Mouse (Mus musculus): Measurements from ENCODE around the gene Plcl1. TPM values are rescaled to one million over a fixed set of nuclear protein-coding genes. Genes with fewer than 3 reads are reported as not detected.
"Not testable (repeated sequence)": the region's sequence is repeated elsewhere in the genome, so short reads cannot be mapped to it uniquely, and the experiment has no call there.

The Plcl1 gene
- polyA plus RNA-seq, 2 experiments = 0.05 to 0.12 TPM

GRCm38 (mm10) chr1:55454119-55454518, 48.4 kb downstream of the Plcl1 start:
- H3K4me1 ChIP-seq (replicated peaks; ENCODE audit: control insufficient read depth in 2 of 2, insufficient read depth in 2 of 2, low read length in 1 of 2) = no peaks in the 10 kb centered on the region
- no peak overlapping the region for H3K27ac ChIP-seq
- H3K27me3 ChIP-seq (ENCODE audit: control insufficient read depth, insufficient read depth, low read length) = no peaks in the 10 kb centered on the region
- no peak overlapping the region for H3K9ac ChIP-seq (replicated peaks)
- H3K36me3 ChIP-seq (replicated peaks; ENCODE audit: control insufficient read depth, insufficient read depth, low read depth) = no peaks in the 10 kb centered on the region
- WGBS (ENCODE audit: insufficient replicate concordance) = 61% methylated on average over 5 of the region's 5 CpGs
- DNase-seq (ENCODE audit: low read depth in 3 of 3, low spot score in 3 of 3) (no peak), ATAC-seq (ENCODE audit: insufficient read depth) (no peak)
- no peaks in the 10 kb centered on the region for H3K9me3 ChIP-seq (ENCODE audit: control insufficient read depth, low read length)
- TF ChIP-seq CTCF (IDR thresholded peaks at IDR 0.05; ENCODE audit: low read depth) (no peak), EP300 (IDR thresholded peaks at IDR 0.05; ENCODE audit: low read depth) (no peak)
- no peak overlapping the region for H3K4me2 ChIP-seq (ENCODE audit: low read depth)
- H3K4me3 ChIP-seq (ENCODE audit: insufficient read depth in 1 of 2, low read depth in 2 of 2, low read length in 2 of 2) = no peak overlapping the region

- WGBS (ENCODE audit: insufficient replicate concordance) = 62% methylated on average over 5 of the region's 5 CpGs
- H3K4me1 ChIP-seq (replicated peaks; ENCODE audit: control insufficient read depth in 2 of 2, insufficient read depth in 2 of 2, low read length in 1 of 2) = no peaks in the 10 kb centered on the region
- no peak for ATAC-seq (ENCODE audit: insufficient read depth)
- H3K27ac ChIP-seq = no peak overlapping the region
- H3K27me3 ChIP-seq (ENCODE audit: control insufficient read depth, insufficient read depth, low read length) = no peaks in the 10 kb centered on the region
- no peak overlapping the region for H3K9ac ChIP-seq (replicated peaks)
- H3K9me3 ChIP-seq (ENCODE audit: control insufficient read depth, low read length) = no peaks in the 10 kb centered on the region
- TF ChIP-seq CTCF (IDR thresholded peaks at IDR 0.05; ENCODE audit: low read depth) (no peak), EP300 (IDR thresholded peaks at IDR 0.05; ENCODE audit: low read depth) (no peak)
- H3K4me2 ChIP-seq (ENCODE audit: low read depth) = no peak overlapping the region
- no peak overlapping the region for H3K4me3 ChIP-seq (ENCODE audit: insufficient read depth in 1 of 2, low read depth in 2 of 2, low read length in 2 of 2)
- DNase-seq (ENCODE audit: low read depth in 3 of 3, low spot score in 3 of 3) = no peak
- no peaks in the 10 kb centered on the region for H3K36me3 ChIP-seq (replicated peaks; ENCODE audit: control insufficient read depth, insufficient read depth, low read depth)
These were observed 56.6 kb downstream of the Plcl1 start for GRCm38 (mm10) chr1:55462301-55462700.

GRCm38 (mm10) chr1:55473756-55474155, 68.0 kb downstream of the Plcl1 start:
- H3K9me3 ChIP-seq (ENCODE audit: control insufficient read depth, low read length) = no peaks in the 10 kb centered on the region
- no peaks in the 10 kb centered on the region for H3K27me3 ChIP-seq (ENCODE audit: control insufficient read depth, insufficient read depth, low read length)
- no peaks in the 10 kb centered on the region for H3K36me3 ChIP-seq (replicated peaks; ENCODE audit: control insufficient read depth, insufficient read depth, low read depth)
- H3K4me3 ChIP-seq (ENCODE audit: insufficient read depth in 1 of 2, low read depth in 2 of 2, low read length in 2 of 2) = no peak overlapping the region
- no peaks in the 10 kb centered on the region for H3K4me1 ChIP-seq (replicated peaks; ENCODE audit: control insufficient read depth in 2 of 2, insufficient read depth in 2 of 2, low read length in 1 of 2)
- no peak overlapping the region for H3K27ac ChIP-seq
- no peak for TF ChIP-seq EP300 (IDR thresholded peaks at IDR 0.05; ENCODE audit: low read depth)
- no peak for ATAC-seq (ENCODE audit: insufficient read depth)
- DNase-seq (ENCODE audit: low read depth in 3 of 3, low spot score in 3 of 3) = no peak
- H3K9ac ChIP-seq (replicated peaks) = no peak overlapping the region
- no peak overlapping the region for H3K4me2 ChIP-seq (ENCODE audit: low read depth)
- 48% methylated on average over 9 of the region's 9 CpGs for WGBS (ENCODE audit: insufficient replicate concordance)

GRCm38 (mm10) chr1:55474976-55475375, 69.3 kb downstream of the Plcl1 start:
- TF ChIP-seq EP300 (IDR thresholded peaks at IDR 0.05; ENCODE audit: low read depth) (no peak), CTCF (IDR thresholded peaks at IDR 0.05; ENCODE audit: low read depth) (no peak)
- no peak overlapping the region for H3K27ac ChIP-seq
- DNase-seq (ENCODE audit: low read depth in 3 of 3, low spot score in 3 of 3) (no peak), ATAC-seq (ENCODE audit: insufficient read depth) (no peak)
- H3K9ac ChIP-seq (replicated peaks) = no peak overlapping the region
- no peaks in the 10 kb centered on the region for H3K36me3 ChIP-seq (replicated peaks; ENCODE audit: control insufficient read depth, insufficient read depth, low read depth)
- H3K27me3 ChIP-seq (ENCODE audit: control insufficient read depth, insufficient read depth, low read length) = no peaks in the 10 kb centered on the region
- no peak overlapping the region for H3K4me3 ChIP-seq (ENCODE audit: insufficient read depth in 1 of 2, low read depth in 2 of 2, low read length in 2 of 2)
- 59% methylated on average over 7 of the region's 7 CpGs for WGBS (ENCODE audit: insufficient replicate concordance)
- no peak overlapping the region for H3K4me2 ChIP-seq (ENCODE audit: low read depth)
- no peaks in the 10 kb centered on the region for H3K4me1 ChIP-seq (replicated peaks; ENCODE audit: control insufficient read depth in 2 of 2, insufficient read depth in 2 of 2, low read length in 1 of 2)
- no peaks in the 10 kb centered on the region for H3K9me3 ChIP-seq (ENCODE audit: control insufficient read depth, low read length)

- WGBS (ENCODE audit: insufficient replicate concordance) = 62% methylated on average over 10 of the region's 10 CpGs
- DNase-seq (ENCODE audit: low read depth in 3 of 3, low spot score in 3 of 3); ATAC-seq (ENCODE audit: insufficient read depth); H3K27ac ChIP-seq; H3K27me3 ChIP-seq (ENCODE audit: control insufficient read depth, insufficient read depth, low read length); H3K4me3 ChIP-seq (ENCODE audit: insufficient read depth in 1 of 2, low read depth in 2 of 2, low read length in 2 of 2); H3K36me3 ChIP-seq (replicated peaks; ENCODE audit: control insufficient read depth, insufficient read depth, low read depth); H3K9me3 ChIP-seq (ENCODE audit: control insufficient read depth, low read length); H3K4me2 ChIP-seq (ENCODE audit: low read depth); H3K4me1 ChIP-seq (replicated peaks; ENCODE audit: control insufficient read depth in 2 of 2, insufficient read depth in 2 of 2, low read length in 1 of 2); H3K9ac ChIP-seq (replicated peaks): not testable (repeated sequence)
These were observed 81.7 kb downstream of the Plcl1 start for GRCm38 (mm10) chr1:55487371-55487770.

GRCm38 (mm10) chr1:55488261-55488660, 82.5 kb downstream of the Plcl1 start:
- Histone ChIP-seq H3K27me3 (ENCODE audit: control insufficient read depth, insufficient read depth, low read length) (no peaks in the 10 kb centered on the region), H3K36me3 (replicated peaks; ENCODE audit: control insufficient read depth, insufficient read depth, low read depth) (no peaks in the 10 kb centered on the region), H3K4me2 (ENCODE audit: low read depth) (no peak overlapping the region), H3K9ac (replicated peaks) (no peak overlapping the region), H3K9me3 (ENCODE audit: control insufficient read depth, low read length) (no peaks in the 10 kb centered on the region), H3K4me3 (ENCODE audit: insufficient read depth in 1 of 2, low read depth in 2 of 2, low read length in 2 of 2) (no peak overlapping the region), H3K4me1 (replicated peaks; ENCODE audit: control insufficient read depth in 2 of 2, insufficient read depth in 2 of 2, low read length in 1 of 2) (no peaks in the 10 kb centered on the region), H3K27ac (no peak overlapping the region)
- ATAC-seq (ENCODE audit: insufficient read depth) = no peak
- no peak for TF ChIP-seq CTCF (IDR thresholded peaks at IDR 0.05; ENCODE audit: low read depth)
- TF ChIP-seq EP300 (IDR thresholded peaks at IDR 0.05; ENCODE audit: low read depth) = no peak
- DNase-seq (ENCODE audit: low read depth in 3 of 3, low spot score in 3 of 3) = no peak
- 48% methylated on average over 2 of the region's 2 CpGs for WGBS (ENCODE audit: insufficient replicate concordance)

All from liver, embryonic 14.5 days (tissue).